Mouse (Mus musculus): ENCODE results near the gene Pdcd7. TPM values are rescaled to one million over a fixed set of nuclear protein-coding genes. Genes with fewer than 3 reads are reported as not detected.

Gene Pdcd7
- 17.0 and 18.3 TPM in 2 replicates for polyA plus RNA-seq (2016; fragmentation: Nextera tagmentation; extraction: Ambion mirVana)

DNA sequence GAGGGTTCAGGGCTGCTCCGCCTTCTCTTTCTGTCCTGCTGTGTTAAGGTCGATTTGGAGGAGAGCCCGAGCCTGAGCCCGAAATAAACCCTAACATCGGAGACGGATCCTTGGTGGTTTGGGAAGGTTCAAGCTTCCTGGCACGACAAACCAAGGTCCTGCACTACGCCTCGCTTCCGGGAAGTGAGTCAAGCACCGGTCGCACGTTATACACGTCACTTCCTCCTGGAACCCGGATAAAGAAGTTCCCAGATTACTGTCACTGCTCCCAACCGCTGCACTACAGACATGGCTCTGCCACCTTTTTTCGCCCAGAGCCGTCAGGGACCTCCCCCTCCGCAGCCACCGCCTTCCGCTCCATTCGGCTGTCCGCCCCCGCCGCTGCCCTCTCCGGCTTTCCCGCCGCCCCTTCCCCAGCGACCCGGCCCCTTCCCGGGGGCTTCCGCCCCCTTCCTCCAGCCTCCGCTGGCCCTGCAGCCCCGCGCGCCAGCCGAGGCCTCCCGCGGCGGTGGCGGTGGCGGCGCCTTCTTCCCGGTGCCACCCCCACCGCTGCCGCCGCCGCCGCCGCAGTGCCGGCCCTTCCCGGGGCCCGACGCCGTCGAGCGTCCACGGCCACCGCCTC lies at the start of gene Pdcd7:
Gene Pdcd7 (plus strand): TSS at position 251 of the 622 bp plus-strand sequence.
- peak within 1 kb of the TSS; percentile 98 for H3K9ac ChIP-seq (replicated peaks)
- H3K27ac ChIP-seq, result peak within 1 kb of the TSS; percentile 95
- WGBS, result 2% methylated on average over 56 of the region's 59 CpGs
- peak within 1 kb of the TSS; percentile 100 for H3K4me3 ChIP-seq (replicated peaks)
- H3K36me3 ChIP-seq, result no peaks in the 10 kb centered on the region
- ATAC-seq (ENCODE audit: insufficient number of reproducible peaks, insufficient read depth, low FRiP score, low TSS enrichment, low read depth), result peak; percentile 93
- H3K4me2 ChIP-seq, result peak within 1 kb of the TSS; percentile 90
- peaks cover 15% of the 10 kb centered on the region for H3K4me1 ChIP-seq (replicated peaks)
- no peaks in the 10 kb centered on the region; the same call in 1 of the 2 replicates for H3K27me3 ChIP-seq
- H3K9me3 ChIP-seq, result no peaks in the 10 kb centered on the region

GRCm38 (mm10) chr9:65297056-65297455 lies 48.8 kb upstream of the Pdcd7 start:
- no peak overlapping the region for H3K9ac ChIP-seq (replicated peaks)

DNA sequence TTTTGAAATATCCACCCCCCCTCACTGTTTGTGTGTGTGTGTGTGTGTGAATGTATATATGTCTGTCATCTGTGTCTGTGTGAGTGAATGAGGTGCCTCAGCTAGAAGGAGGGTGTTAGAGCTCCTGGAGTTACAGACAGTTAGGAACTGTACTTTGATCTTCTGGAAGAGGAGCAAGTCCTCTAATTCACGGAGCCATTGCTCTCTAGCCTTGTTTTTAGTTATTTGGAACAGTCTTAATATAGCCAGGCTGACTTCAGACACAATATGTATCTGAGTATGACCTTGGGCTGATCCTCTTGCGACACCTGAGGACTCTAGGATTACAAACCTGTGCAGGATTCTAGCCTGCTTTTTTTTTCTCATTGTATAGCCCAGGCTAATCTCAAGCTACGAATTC lies 47.1 kb upstream of the Pdcd7 start:
- H3K4me2 ChIP-seq, result no peak overlapping the region
- H3K36me3 ChIP-seq, result peaks cover 55% of the 10 kb centered on the region
- no peak for ATAC-seq (ENCODE audit: insufficient number of reproducible peaks, insufficient read depth, low FRiP score, low TSS enrichment, low read depth)
- H3K4me3 ChIP-seq (replicated peaks), result no peak overlapping the region
- no peak overlapping the region for H3K27ac ChIP-seq
- peaks cover 12% of the 10 kb centered on the region for H3K4me1 ChIP-seq (replicated peaks)
- 83% methylated on average over 3 of the region's 3 CpGs for WGBS
- H3K9me3 ChIP-seq, result no peaks in the 10 kb centered on the region
- no peak overlapping the region for H3K9ac ChIP-seq (replicated peaks)
- H3K27me3 ChIP-seq, result no peaks in the 10 kb centered on the region

More at GRCm38 (mm10) chr9:65297056-65297455, 48.8 kb upstream of the Pdcd7 start:
- no peak for ATAC-seq (ENCODE audit: insufficient number of reproducible peaks, insufficient read depth, low FRiP score, low TSS enrichment, low read depth)
- Histone ChIP-seq H3K27ac (no peak overlapping the region), H3K4me1 (replicated peaks) (peaks cover 17% of the 10 kb centered on the region), H3K36me3 (peaks cover 38% of the 10 kb centered on the region), H3K27me3 (no peaks in the 10 kb centered on the region), H3K9me3 (no peaks in the 10 kb centered on the region), H3K4me3 (replicated peaks) (no peak overlapping the region), H3K4me2 (no peak overlapping the region)
- WGBS, result 98% methylated on average over 2 of the region's 2 CpGs

GRCm38 (mm10) chr9:65299650-65300049 lies 46.3 kb upstream of the Pdcd7 start:
- Histone ChIP-seq H3K4me1 (replicated peaks) (peaks cover 12% of the 10 kb centered on the region), H3K36me3 (peaks cover 63% of the 10 kb centered on the region), H3K4me2 (no peak overlapping the region), H3K9ac (replicated peaks) (no peak overlapping the region), H3K27ac (no peak overlapping the region), H3K9me3 (no peaks in the 10 kb centered on the region), H3K4me3 (replicated peaks) (no peak overlapping the region), H3K27me3 (no peaks in the 10 kb centered on the region)
- 95% methylated on average over 7 of the region's 7 CpGs for WGBS
- ATAC-seq (ENCODE audit: insufficient number of reproducible peaks, insufficient read depth, low FRiP score, low TSS enrichment, low read depth), result no peak

GRCm38 (mm10) chr9:65302327-65302983 lies 43.4 kb upstream of the Pdcd7 start:
- H3K4me3 ChIP-seq (replicated peaks), result no peak overlapping the region
- ATAC-seq (ENCODE audit: insufficient number of reproducible peaks, insufficient read depth, low FRiP score, low TSS enrichment, low read depth), result no peak
- peaks cover 80% of the 10 kb centered on the region for H3K36me3 ChIP-seq

GRCm38 (mm10) chr9:65303586-65303985 lies 42.3 kb upstream of the Pdcd7 start:
- Histone ChIP-seq H3K9ac (replicated peaks) (no peak overlapping the region), H3K27me3 (no peaks in the 10 kb centered on the region), H3K36me3 (peaks cover 84% of the 10 kb centered on the region), H3K4me3 (replicated peaks) (no peak overlapping the region), H3K4me2 (no peak overlapping the region), H3K27ac (no peak overlapping the region), H3K4me1 (replicated peaks) (no peaks in the 10 kb centered on the region), H3K9me3 (no peaks in the 10 kb centered on the region)
- over 99% methylated on average over 4 of the region's 4 CpGs for WGBS
- ATAC-seq (ENCODE audit: insufficient number of reproducible peaks, insufficient read depth, low FRiP score, low TSS enrichment, low read depth), result no peak

More at GRCm38 (mm10) chr9:65302327-65302983, 43.4 kb upstream of the Pdcd7 start:
- no peak overlapping the region for H3K4me2 ChIP-seq
- no peaks in the 10 kb centered on the region for H3K9me3 ChIP-seq
- H3K27me3 ChIP-seq, result no peaks in the 10 kb centered on the region
- H3K9ac ChIP-seq (replicated peaks), result no peak overlapping the region
- 93% methylated on average over 4 of the region's 4 CpGs for WGBS
- no peaks in the 10 kb centered on the region for H3K4me1 ChIP-seq (replicated peaks)
- H3K27ac ChIP-seq, result no peak overlapping the region

DNA sequence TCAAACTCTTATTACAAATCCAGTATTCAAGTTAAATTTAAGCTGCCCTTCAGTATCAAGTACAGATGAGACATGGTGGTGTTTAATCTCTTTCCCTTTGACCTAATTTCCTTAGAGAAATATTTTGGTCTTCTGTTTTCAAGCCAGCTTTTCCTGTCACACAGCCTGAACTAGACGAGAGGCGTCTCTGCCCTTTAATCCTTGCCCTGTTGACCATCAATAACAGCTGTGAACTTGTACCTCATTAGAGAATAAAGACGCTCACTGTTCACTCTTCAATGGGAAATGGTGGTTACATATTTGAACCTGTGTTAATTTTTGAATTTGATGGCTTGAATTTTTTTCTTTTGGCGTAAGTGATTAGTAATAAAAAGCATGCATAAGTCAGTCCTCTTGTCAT lies 41.6 kb upstream of the Pdcd7 start:
- H3K4me2 ChIP-seq, result no peak overlapping the region
- H3K9me3 ChIP-seq, result no peaks in the 10 kb centered on the region
- H3K36me3 ChIP-seq, result peaks cover 91% of the 10 kb centered on the region
- no peak overlapping the region for H3K9ac ChIP-seq (replicated peaks)
- WGBS, result 74% methylated on average over 4 of the region's 4 CpGs
- no peak overlapping the region for H3K27ac ChIP-seq
- no peak for ATAC-seq (ENCODE audit: insufficient number of reproducible peaks, insufficient read depth, low FRiP score, low TSS enrichment, low read depth)
- no peaks in the 10 kb centered on the region for H3K4me1 ChIP-seq (replicated peaks)
- no peaks in the 10 kb centered on the region for H3K27me3 ChIP-seq
- H3K4me3 ChIP-seq (replicated peaks), result no peak overlapping the region

DNA sequence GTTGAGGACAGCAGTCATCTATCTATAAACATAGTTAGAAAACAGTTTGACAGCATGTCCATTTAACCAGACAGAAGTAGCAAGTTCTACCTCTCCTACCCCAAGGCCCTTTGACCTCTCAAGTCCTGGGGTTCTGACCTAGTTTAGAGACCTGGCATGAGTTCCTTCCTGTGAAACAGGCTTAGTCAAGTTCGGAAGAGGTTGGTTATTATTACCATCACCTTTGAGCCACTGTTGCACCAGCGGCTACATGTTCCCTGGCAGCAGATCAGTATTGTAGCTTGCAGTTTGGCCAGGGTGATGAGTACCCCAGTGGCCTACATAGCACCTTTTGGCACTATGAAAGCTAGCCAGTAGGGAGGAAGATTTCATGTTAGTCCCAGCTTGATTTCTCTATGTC lies 39.2 kb upstream of the Pdcd7 start:
- no peaks in the 10 kb centered on the region for H3K27me3 ChIP-seq
- no peak for ATAC-seq (ENCODE audit: insufficient number of reproducible peaks, insufficient read depth, low FRiP score, low TSS enrichment, low read depth)
- H3K27ac ChIP-seq, result no peak overlapping the region
- no peak overlapping the region for H3K4me2 ChIP-seq
- peaks cover 85% of the 10 kb centered on the region for H3K36me3 ChIP-seq
- no peaks in the 10 kb centered on the region for H3K4me1 ChIP-seq (replicated peaks)
- H3K4me3 ChIP-seq (replicated peaks), result no peak overlapping the region
- 95% methylated on average over 2 of the region's 2 CpGs for WGBS
- no peaks in the 10 kb centered on the region for H3K9me3 ChIP-seq
- no peak overlapping the region for H3K9ac ChIP-seq (replicated peaks)

GRCm38 (mm10) chr9:65308011-65308410 lies 37.9 kb upstream of the Pdcd7 start:
- WGBS, result 97% methylated on average over 1 of the region's 1 CpGs
- no peaks in the 10 kb centered on the region for H3K9me3 ChIP-seq
- H3K27ac ChIP-seq, result no peak overlapping the region
- peaks cover 84% of the 10 kb centered on the region for H3K36me3 ChIP-seq
- ATAC-seq (ENCODE audit: insufficient number of reproducible peaks, insufficient read depth, low FRiP score, low TSS enrichment, low read depth), result no peak
- H3K4me3 ChIP-seq (replicated peaks), result no peak overlapping the region
- no peaks in the 10 kb centered on the region for H3K4me1 ChIP-seq (replicated peaks)
- no peak overlapping the region for H3K4me2 ChIP-seq
- H3K27me3 ChIP-seq, result no peaks in the 10 kb centered on the region
- H3K9ac ChIP-seq (replicated peaks), result no peak overlapping the region

DNA sequence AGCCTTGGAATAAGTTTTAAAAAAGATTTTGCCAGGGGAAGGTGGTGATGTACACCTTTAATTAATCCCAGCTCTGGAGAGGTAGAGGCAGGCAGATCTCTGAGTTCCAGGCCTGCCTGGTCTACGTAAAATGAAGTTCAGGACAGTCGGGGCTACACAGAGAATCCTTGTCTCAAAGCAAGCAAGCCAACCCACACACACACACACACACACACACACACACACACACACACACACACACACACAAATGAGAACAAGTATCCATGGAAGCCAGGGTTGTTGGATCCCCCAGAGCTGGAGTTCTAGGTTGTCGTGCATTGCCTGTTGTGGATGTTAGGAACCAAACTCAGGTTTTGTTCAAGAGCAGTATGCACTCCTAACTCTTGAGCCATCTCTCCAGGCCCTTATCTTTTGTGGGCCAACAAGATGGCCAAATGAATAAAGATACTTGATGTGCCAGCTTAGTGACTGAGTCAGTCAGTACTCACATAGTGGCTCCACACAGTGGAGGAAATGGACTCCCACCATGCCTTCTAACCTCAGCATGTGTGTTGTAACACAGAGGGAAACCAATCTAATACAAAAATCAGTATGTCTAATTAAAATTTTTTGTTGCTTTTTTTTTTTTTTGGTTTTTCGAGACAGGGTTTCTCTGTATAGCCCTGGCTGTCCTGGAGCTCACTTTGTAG lies 33.1 kb upstream of the Pdcd7 start:
- WGBS, result 98% methylated on average over 4 of the region's 4 CpGs
- H3K4me3 ChIP-seq (replicated peaks), result no peak overlapping the region
- H3K4me1 ChIP-seq (replicated peaks), result no peaks in the 10 kb centered on the region
- H3K9ac ChIP-seq (replicated peaks), result no peak overlapping the region
- H3K27me3 ChIP-seq, result no peaks in the 10 kb centered on the region
- 0 out of 2 replicates have a peak, but pooled peaks have one; percentile 59 for ATAC-seq (ENCODE audit: insufficient number of reproducible peaks, insufficient read depth, low FRiP score, low TSS enrichment, low read depth)
- H3K9me3 ChIP-seq, result no peaks in the 10 kb centered on the region
- H3K36me3 ChIP-seq, result peaks cover 75% of the 10 kb centered on the region
- no peak overlapping the region for H3K27ac ChIP-seq
- H3K4me2 ChIP-seq, result no peak overlapping the region

GRCm38 (mm10) chr9:65313846-65314245 lies 32.1 kb upstream of the Pdcd7 start:
- no peak overlapping the region for H3K4me3 ChIP-seq (replicated peaks)
- H3K27me3 ChIP-seq, result no peaks in the 10 kb centered on the region
- H3K36me3 ChIP-seq, result peaks cover 73% of the 10 kb centered on the region
- no peak overlapping the region for H3K27ac ChIP-seq
- H3K4me1 ChIP-seq (replicated peaks), result no peaks in the 10 kb centered on the region
- H3K4me2 ChIP-seq, result no peak overlapping the region
- H3K9ac ChIP-seq (replicated peaks), result no peak overlapping the region
- 95% methylated on average over 1 of the region's 1 CpGs for WGBS
- ATAC-seq (ENCODE audit: insufficient number of reproducible peaks, insufficient read depth, low FRiP score, low TSS enrichment, low read depth), result no peak
- no peaks in the 10 kb centered on the region for H3K9me3 ChIP-seq

Measured in limb, embryonic 12.5 days (tissue).